In genomic region chr8:63784496-63784895, GRCm38 (mm10) we compare ENCODE assay signal across 23 mouse cellular contexts.
DNase-seq lines count a peak whose midpoint lies in the region; ATAC-seq and TF ChIP-seq lines count a peak whose summit lies in the region.
"Had no signal": no experiment of that assay in that cellular context is flagged by ENCODE, and none has a peak within 500 bp of the region (broad histone marks: within the 10 kb centered on the region; RNA-seq: fewer than 3 reads in every experiment).

No protein-coding gene starts in this region.

- no peak overlapping the region for H3K27ac ChIP-seq in forebrain, postnatal 0 days (ENCODE audit: low read depth, low read length)
- H3K27ac ChIP-seq in forebrain, embryonic 12.5 days = no peak overlapping the region
- H3K27ac ChIP-seq in midbrain, embryonic 14.5 days (replicated peaks; ENCODE audit: low read depth, low read length) = no peak overlapping the region
- H3K27ac ChIP-seq in midbrain, embryonic 10.5 days (replicated peaks) = no peak overlapping the region
- H3K27ac ChIP-seq: forebrain, embryonic 10.5 days; gastrocnemius, adult 2 months; hindbrain, embryonic 12.5 days had no signal

- no peak for TF ChIP-seq CTCF in forebrain, postnatal 0 days (IDR thresholded peaks at IDR 0.05; ENCODE audit: low read depth)

- no peaks in the 10 kb centered on the region for H3K27me3 ChIP-seq in forebrain, postnatal 0 days (ENCODE audit: insufficient read depth, low read length)
- H3K27me3 ChIP-seq in forebrain, embryonic 12.5 days = no peaks in the 10 kb centered on the region
- no peaks in the 10 kb centered on the region for H3K27me3 ChIP-seq in midbrain, embryonic 14.5 days (ENCODE audit: control insufficient read depth, insufficient read depth, low read length)
- no peaks in the 10 kb centered on the region for H3K27me3 ChIP-seq in midbrain, embryonic 10.5 days (ENCODE audit: low read depth, poor library complexity, severe bottlenecking)
- H3K27me3 ChIP-seq: hindbrain, embryonic 12.5 days had no signal

- H3K36me3 ChIP-seq in forebrain, postnatal 0 days (ENCODE audit: insufficient read depth) = no peaks in the 10 kb centered on the region
- H3K36me3 ChIP-seq in forebrain, embryonic 12.5 days (replicated peaks) = no peaks in the 10 kb centered on the region
- no peaks in the 10 kb centered on the region for H3K36me3 ChIP-seq in midbrain, embryonic 14.5 days (ENCODE audit: control insufficient read depth, insufficient read depth, low read length)
- H3K36me3 ChIP-seq in midbrain, embryonic 10.5 days = no peaks in the 10 kb centered on the region
- H3K36me3 ChIP-seq: forebrain, embryonic 10.5 days; hindbrain, embryonic 12.5 days had no signal

- H3K9me3 ChIP-seq in forebrain, postnatal 0 days (ENCODE audit: low read length) = no peaks in the 10 kb centered on the region
- no peaks in the 10 kb centered on the region for H3K9me3 ChIP-seq in forebrain, embryonic 12.5 days
- no peaks in the 10 kb centered on the region for H3K9me3 ChIP-seq in midbrain, embryonic 14.5 days (ENCODE audit: control insufficient read depth, low read length)
- no peaks in the 10 kb centered on the region for H3K9me3 ChIP-seq in midbrain, embryonic 10.5 days (replicated peaks)
- H3K9me3 ChIP-seq: forebrain, embryonic 10.5 days; hindbrain, embryonic 12.5 days had no signal

- no peak overlapping the region for H3K9ac ChIP-seq in forebrain, postnatal 0 days
- no peak overlapping the region for H3K9ac ChIP-seq in forebrain, embryonic 12.5 days
- no peak overlapping the region for H3K9ac ChIP-seq in midbrain, embryonic 14.5 days (replicated peaks; ENCODE audit: low read length)
- H3K9ac ChIP-seq: hindbrain, embryonic 12.5 days had no signal

- no peak overlapping the region for H3K4me3 ChIP-seq in forebrain, postnatal 0 days (ENCODE audit: low read depth, low read length)
- no peak overlapping the region for H3K4me3 ChIP-seq in forebrain, embryonic 12.5 days (replicated peaks)
- no peak overlapping the region for H3K4me3 ChIP-seq in midbrain, embryonic 14.5 days (replicated peaks; ENCODE audit: low read depth, low read length)
- no peak overlapping the region for H3K4me3 ChIP-seq in midbrain, embryonic 10.5 days
- H3K4me3 ChIP-seq: forebrain, embryonic 10.5 days; gastrocnemius, adult 2 months; hindbrain, embryonic 12.5 days had no signal

- DNase-seq in cerebellum, postnatal 10 days = peak; percentile 36 to 59
- no peak for DNase-seq in cerebellum, adult 8-10 months
- DNase-seq in forebrain, postnatal 0 days = peak; percentile 2
- peak; percentile 11 for DNase-seq in midbrain, embryonic 14.5 days
- DNase-seq in midbrain, embryonic 10.5 days (ENCODE audit: low spot score) = no peak
- DNase-seq in brain, embryonic 18.5 days (ENCODE audit: low read depth, low spot score) = peak; percentile 3
- DNase-seq in urinary bladder, adult 2 months (ENCODE audit: low spot score) = no peak
- DNase-seq: adrenal gland, adult 8-10 months; adrenal gland, postnatal 25 days; cerebellum, adult 18-20 months; cerebellum, adult 9-11 months; gastrocnemius, adult 2 months; gastrocnemius, postnatal 14 days; heart, adult 11 months had no signal

- H3K4me2 ChIP-seq in forebrain, postnatal 0 days (ENCODE audit: low read depth) = no peak overlapping the region
- H3K4me2 ChIP-seq in forebrain, embryonic 12.5 days = no peak overlapping the region
- no peak overlapping the region for H3K4me2 ChIP-seq in midbrain, embryonic 14.5 days (ENCODE audit: low read length)
- H3K4me2 ChIP-seq: heart, embryonic 11.5 days; hindbrain, embryonic 12.5 days had no signal

- 42% methylated on average over 2 of the region's 2 CpGs for WGBS in forebrain, postnatal 0 days
- 65% methylated on average over 2 of the region's 2 CpGs for WGBS in forebrain, embryonic 12.5 days
- 40% methylated on average over 2 of the region's 2 CpGs for WGBS in midbrain, embryonic 14.5 days
- 76% methylated on average over 2 of the region's 2 CpGs for WGBS in midbrain, embryonic 10.5 days

- no peaks in the 10 kb centered on the region for H3K4me1 ChIP-seq in forebrain, postnatal 0 days (ENCODE audit: insufficient read depth)
- no peaks in the 10 kb centered on the region for H3K4me1 ChIP-seq in forebrain, embryonic 12.5 days
- H3K4me1 ChIP-seq in midbrain, embryonic 14.5 days (ENCODE audit: control insufficient read depth, insufficient read depth, low read length) = no peaks in the 10 kb centered on the region
- H3K4me1 ChIP-seq in midbrain, embryonic 10.5 days = no peaks in the 10 kb centered on the region
- H3K4me1 ChIP-seq: forebrain, embryonic 10.5 days; hindbrain, embryonic 12.5 days had no signal

- no peak for ATAC-seq in forebrain, postnatal 0 days
- ATAC-seq in forebrain, embryonic 12.5 days (ENCODE audit: low FRiP score) = no peak
- no peak for ATAC-seq in midbrain, embryonic 14.5 days (ENCODE audit: low FRiP score, low TSS enrichment)
- ATAC-seq: activated CD4-positive, CD25-positive, alpha-beta regulatory T cell, adult 4 months; forebrain, embryonic 16.5 days; hindbrain, embryonic 16.5 days; inflammation-experienced regulatory T-cells, adult 6 months; intestine, embryonic 16.5 days had no signal

Comparison
In these comparisons a context has a peak if more than half of its experiments do, and no peak if none do; other contexts are left out.
1. DNase-seq: peak in cerebellum, postnatal 10 days (2 of 2), forebrain, postnatal 0 days (single experiment), midbrain, embryonic 14.5 days (single experiment) and brain, embryonic 18.5 days (single experiment); none in cerebellum, adult 8-10 months (single experiment), midbrain, embryonic 10.5 days (single experiment) and urinary bladder, adult 2 months (single experiment).